Mouse (Mus musculus) gastrocnemius, adult 2 months (tissue): Measurements from ENCODE around the gene Clip4. TPM values are rescaled to one million over a fixed set of nuclear protein-coding genes. Genes with fewer than 3 reads are reported as not detected.

Source experiments
- DNase-seq: peaks from one replicate; pipeline ENCODE4 v3.0.0; 2022
- H3K27ac ChIP-seq: fragments of 200-600 bp; 2 replicates; pipeline ENCODE4 v1.8.1; 2022; ENCODE audit warnings: mild to moderate bottlenecking
- H3K4me3 ChIP-seq: fragments of 200-600 bp; 2 replicates; pipeline ENCODE4 v1.8.1; 2022; ENCODE audit warnings: mild to moderate bottlenecking, moderate library complexity
- CTCF ChIP-seq: fragments of 200-600 bp; IDR thresholded peaks from 2 replicates; pipeline ENCODE4 v1.8.1; 2022; ENCODE audit warnings: antibody characterized with exemption, mild to moderate bottlenecking, moderate library complexity
- intact Hi-C: fragments of 180-260 bp; cut with DNase I; formaldehyde crosslinking; loops from one replicate; pipeline ENCODE4 v1.15.1; 2025
- total RNA-seq, 2 experiments: library from RNA; stranded (reverse); gene quantifications; 2 replicates each; pipeline ENCODE4 v1.2.3; 2021

Clip4 gene
- total RNA-seq, 2 experiments from 2014 or later: 104 to 183 TPM

GRCm38 (mm10) chr17:71774173-71774572 lies 5.9 kb downstream of the Clip4 start:
- TF ChIP-seq CTCF: no peak
- DNase-seq: no peak
- Histone ChIP-seq H3K4me3 (no peak overlapping the region), H3K27ac (no peak overlapping the region)
- intact Hi-C loops: no loop called here

GRCm38 (mm10) chr17:71775279-71775678 lies 7.0 kb downstream of the Clip4 start:
- Histone ChIP-seq H3K27ac (no peak overlapping the region), H3K4me3 (no peak overlapping the region)
- no peak for TF ChIP-seq CTCF
- DNase-seq: no peak
- intact Hi-C loops: loop anchor here (5.0 kb wide), 1 partner anchor 33 kb away; no protein-coding TSS in a partner anchor

GRCm38 (mm10) chr17:71778696-71779095 lies 10.4 kb downstream of the Clip4 start:
- intact Hi-C loops: loop anchor here (5.0 kb wide), 1 partner anchor 36 kb away; no protein-coding TSS in a partner anchor
- no peak for DNase-seq
- peak; percentile 38 for TF ChIP-seq CTCF
- no peak overlapping the region for H3K27ac ChIP-seq
- H3K4me3 ChIP-seq: no peak overlapping the region

GRCm38 (mm10) chr17:71780490-71780889 lies 12.2 kb downstream of the Clip4 start:
- H3K27ac ChIP-seq: no peak overlapping the region
- intact Hi-C loops: loop anchor here (5.0 kb wide), 1 partner anchor 118 kb away; no protein-coding TSS in a partner anchor
- no peak for TF ChIP-seq CTCF
- no peak overlapping the region for H3K4me3 ChIP-seq
- no peak for DNase-seq

- H3K27ac ChIP-seq: no peak overlapping the region
- intact Hi-C loops: loop anchor here (5.0 kb wide), 1 partner anchor 119 kb away; no protein-coding TSS in a partner anchor
- no peak overlapping the region for H3K4me3 ChIP-seq
- no peak for TF ChIP-seq CTCF
- DNase-seq: peak; percentile 49
Measured at GRCm38 (mm10) chr17:71780945-71781344, 12.7 kb downstream of the Clip4 start.

GRCm38 (mm10) chr17:71782242-71782698 lies 14.0 kb downstream of the Clip4 start:
- peak overlapping the region; percentile 91 for H3K27ac ChIP-seq
- DNase-seq: no peak
- no peak for TF ChIP-seq CTCF
- peak overlapping the region; percentile 83 for H3K4me3 ChIP-seq
- intact Hi-C loops: loop anchor here (2.0 to 5.0 kb wide), 3 partner anchors 49 to 120 kb away; no protein-coding TSS in a partner anchor

- Histone ChIP-seq H3K27ac (peak overlapping the region; percentile 91), H3K4me3 (peak overlapping the region; percentile 83)
- intact Hi-C loops: loop anchor here (2.0 to 5.0 kb wide), 3 partner anchors 50 to 121 kb away; no protein-coding TSS in a partner anchor
- peak; percentile 11; the same call in 1 of the 2 replicates for TF ChIP-seq CTCF
- peak; percentile 68 for DNase-seq
Measured at GRCm38 (mm10) chr17:71782699-71783365, 14.6 kb downstream of the Clip4 start.

GRCm38 (mm10) chr17:71783366-71783735 lies 15.1 kb downstream of the Clip4 start:
- TF ChIP-seq CTCF: no peak
- intact Hi-C loops: loop anchor here (2.0 to 5.0 kb wide), 3 partner anchors 51 to 121 kb away; no protein-coding TSS in a partner anchor
- peak; percentile 43 for DNase-seq
- Histone ChIP-seq H3K4me3 (peak overlapping the region; percentile 83), H3K27ac (peak overlapping the region; percentile 91)

- intact Hi-C loops: no loop called here
- Histone ChIP-seq H3K4me3 (no peak overlapping the region), H3K27ac (no peak overlapping the region)
- no peak for DNase-seq
- no peak for TF ChIP-seq CTCF
Measured at GRCm38 (mm10) chr17:71786456-71786855, 18.2 kb downstream of the Clip4 start.

GRCm38 (mm10) chr17:71791109-71791508 lies 22.8 kb downstream of the Clip4 start:
- no peak for DNase-seq
- intact Hi-C loops: no loop called here

GRCm38 (mm10) chr17:71791622-71792021 lies 23.3 kb downstream of the Clip4 start:
- DNase-seq: no peak
- Histone ChIP-seq H3K27ac (no peak overlapping the region), H3K4me3 (no peak overlapping the region)
- no peak for TF ChIP-seq CTCF
- intact Hi-C loops: no loop called here

More at GRCm38 (mm10) chr17:71791109-71791508, 22.8 kb downstream of the Clip4 start:
- no peak overlapping the region for H3K4me3 ChIP-seq
- no peak overlapping the region for H3K27ac ChIP-seq
- no peak for TF ChIP-seq CTCF

GRCm38 (mm10) chr17:71795521-71796205 lies 27.4 kb downstream of the Clip4 start:
- no peak for TF ChIP-seq CTCF
- no peak for DNase-seq
- Histone ChIP-seq H3K27ac (peak overlapping the region; percentile 61), H3K4me3 (no peak overlapping the region)
- intact Hi-C loops: no loop called here

GRCm38 (mm10) chr17:71803456-71803855 lies 35.2 kb downstream of the Clip4 start:
- intact Hi-C loops: no loop called here
- TF ChIP-seq CTCF: no peak
- DNase-seq: no peak
- Histone ChIP-seq H3K27ac (no peak overlapping the region), H3K4me3 (no peak overlapping the region)
